Mouse (Mus musculus): ENCODE measurements at regions not wholly inside any gene's neighbourhood (a gene's known extent, or its start where the extent isn't known, plus 50 kb on each side); places are given as distances from the start of the nearest gene placed in this dataset.

DNA sequence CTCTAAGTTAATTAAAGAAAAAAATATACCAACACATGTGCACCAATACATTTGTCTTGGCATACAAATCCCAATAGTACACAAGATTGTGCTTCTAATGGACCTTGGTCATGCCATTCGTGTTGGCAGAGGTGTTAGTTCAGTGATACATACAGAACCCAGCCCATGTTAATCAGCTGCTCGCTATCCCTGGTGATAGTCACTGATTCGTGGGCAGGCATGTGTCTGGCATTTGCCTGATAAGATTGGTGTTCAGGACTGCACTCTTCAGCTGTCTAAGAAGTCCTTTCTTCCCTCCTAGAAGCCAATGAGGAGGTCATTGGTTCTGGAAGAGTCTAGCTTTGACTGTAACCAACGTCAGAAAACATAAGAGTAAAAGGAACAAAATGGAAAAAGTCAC, 99.7 kb upstream of the Tent5a start:
- no peaks in the 10 kb centered on the region for H3K27me3 ChIP-seq (ENCODE audit: insufficient read depth, low read length)
- no peak overlapping the region for H3K4me2 ChIP-seq
- no peaks in the 10 kb centered on the region for H3K36me3 ChIP-seq (ENCODE audit: insufficient read depth)
- WGBS = 73% methylated on average over 4 of the region's 4 CpGs
- H3K9me3 ChIP-seq (ENCODE audit: low read depth, low read length) = no peaks in the 10 kb centered on the region
- no peak overlapping the region for H3K4me3 ChIP-seq (ENCODE audit: low read depth, low read length)
- DNase-seq = no peak
- H3K27ac ChIP-seq (ENCODE audit: low read depth) = no peak overlapping the region
- ATAC-seq (ENCODE audit: insufficient read depth) = no peak
- TF ChIP-seq CTCF (IDR thresholded peaks at IDR 0.05; ENCODE audit: low read depth) = no peak
- H3K9ac ChIP-seq = no peak overlapping the region
- H3K4me1 ChIP-seq (ENCODE audit: insufficient read depth) = no peaks in the 10 kb centered on the region

DNA sequence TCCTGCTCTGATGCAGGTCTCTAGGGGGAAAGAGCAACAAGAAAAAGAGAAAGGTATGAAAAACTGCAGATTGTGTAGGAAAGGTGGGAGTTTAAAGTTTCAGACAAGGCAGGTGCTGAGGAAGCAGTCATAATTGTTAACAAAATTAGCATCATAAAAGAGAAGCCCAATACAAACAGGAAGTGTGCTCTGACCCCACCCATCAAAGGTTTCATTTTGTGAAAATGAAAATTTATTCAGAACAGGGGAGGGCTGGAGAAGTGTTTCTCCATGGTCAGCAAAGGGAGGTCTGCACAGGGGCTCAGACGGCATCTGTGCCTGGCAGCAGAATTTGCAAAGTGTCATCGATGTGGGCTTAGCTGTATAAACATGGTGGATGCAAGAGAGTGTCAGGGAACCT, 96.8 kb upstream of the Tent5a start:
- 41% methylated on average over 2 of the region's 2 CpGs for WGBS
- no peak overlapping the region for H3K9ac ChIP-seq
- no peak for DNase-seq
- H3K27ac ChIP-seq (ENCODE audit: low read depth) = no peak overlapping the region
- H3K9me3 ChIP-seq (ENCODE audit: low read depth, low read length) = no peaks in the 10 kb centered on the region
- H3K4me3 ChIP-seq (ENCODE audit: low read depth, low read length) = no peak overlapping the region
- no peaks in the 10 kb centered on the region for H3K36me3 ChIP-seq (ENCODE audit: insufficient read depth)
- no peak for ATAC-seq (ENCODE audit: insufficient read depth)
- no peaks in the 10 kb centered on the region for H3K4me1 ChIP-seq (ENCODE audit: insufficient read depth)
- H3K4me2 ChIP-seq = no peak overlapping the region
- TF ChIP-seq CTCF (IDR thresholded peaks at IDR 0.05; ENCODE audit: low read depth) = no peak
- no peaks in the 10 kb centered on the region for H3K27me3 ChIP-seq (ENCODE audit: insufficient read depth, low read length)

DNA sequence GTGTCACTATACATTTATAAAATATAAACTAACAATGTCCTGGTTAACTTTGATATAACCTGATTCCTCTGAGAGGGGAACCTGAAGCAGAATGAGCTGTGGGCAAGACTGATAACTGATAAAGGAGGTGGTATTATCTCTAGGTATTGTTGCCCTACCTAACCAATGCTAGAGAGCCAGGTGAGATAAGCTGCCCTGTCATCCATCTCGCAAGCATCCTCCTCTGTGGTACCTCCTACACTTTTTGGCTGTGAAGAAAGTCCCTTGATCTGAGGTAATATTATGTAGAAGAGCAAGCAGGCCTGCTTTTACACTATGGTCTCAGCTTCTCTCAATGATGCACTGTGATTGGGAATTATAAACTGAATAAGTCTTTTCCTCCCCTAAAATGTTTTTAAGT, 87.2 kb upstream of the Tent5a start:
- TF ChIP-seq CTCF (IDR thresholded peaks at IDR 0.05; ENCODE audit: low read depth) = no peak
- DNase-seq (no peak), ATAC-seq (ENCODE audit: insufficient read depth) (no peak)
- WGBS = 53% methylated on average over 1 of the region's 1 CpGs
- Histone ChIP-seq H3K4me2 (no peak overlapping the region), H3K36me3 (ENCODE audit: insufficient read depth) (no peaks in the 10 kb centered on the region), H3K4me3 (ENCODE audit: low read depth, low read length) (no peak overlapping the region), H3K27ac (ENCODE audit: low read depth) (no peak overlapping the region), H3K4me1 (ENCODE audit: insufficient read depth) (0 out of 2 replicates have a peak, but pooled peaks cover 3% of the 10 kb centered on the region), H3K9me3 (ENCODE audit: low read depth, low read length) (no peaks in the 10 kb centered on the region), H3K9ac (no peak overlapping the region), H3K27me3 (ENCODE audit: insufficient read depth, low read length) (no peaks in the 10 kb centered on the region)

DNA sequence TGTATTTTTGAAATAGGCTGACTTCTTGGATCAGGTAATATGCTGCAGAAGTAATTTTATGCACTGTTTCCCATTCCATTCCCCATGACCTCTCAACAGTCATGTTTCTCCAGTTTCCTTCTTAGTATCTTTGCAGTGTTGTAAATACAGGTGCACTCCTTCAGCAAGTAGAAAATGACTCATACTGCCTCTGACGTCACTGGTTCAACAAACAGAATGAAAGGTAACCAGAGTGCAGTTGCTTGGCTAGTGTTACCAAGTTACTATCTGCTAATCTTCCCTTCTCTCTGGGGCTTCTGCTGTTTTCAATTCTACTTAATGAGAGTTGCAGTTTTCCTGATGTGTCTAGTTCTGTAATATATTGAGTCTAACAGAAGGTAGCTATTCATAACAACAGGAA, 86.7 kb upstream of the Tent5a start:
- Histone ChIP-seq H3K36me3 (ENCODE audit: insufficient read depth) (no peaks in the 10 kb centered on the region), H3K4me3 (ENCODE audit: low read depth, low read length) (no peak overlapping the region), H3K27ac (ENCODE audit: low read depth) (no peak overlapping the region), H3K9ac (no peak overlapping the region), H3K4me1 (ENCODE audit: insufficient read depth) (0 out of 2 replicates have a peak, but pooled peaks cover 3% of the 10 kb centered on the region), H3K4me2 (no peak overlapping the region), H3K27me3 (ENCODE audit: insufficient read depth, low read length) (no peaks in the 10 kb centered on the region), H3K9me3 (ENCODE audit: low read depth, low read length) (no peaks in the 10 kb centered on the region)
- no peak for ATAC-seq (ENCODE audit: insufficient read depth)
- 8% methylated on average over 1 of the region's 1 CpGs for WGBS
- peak; percentile 40 for DNase-seq
- TF ChIP-seq CTCF (IDR thresholded peaks at IDR 0.05; ENCODE audit: low read depth) = no peak

DNA sequence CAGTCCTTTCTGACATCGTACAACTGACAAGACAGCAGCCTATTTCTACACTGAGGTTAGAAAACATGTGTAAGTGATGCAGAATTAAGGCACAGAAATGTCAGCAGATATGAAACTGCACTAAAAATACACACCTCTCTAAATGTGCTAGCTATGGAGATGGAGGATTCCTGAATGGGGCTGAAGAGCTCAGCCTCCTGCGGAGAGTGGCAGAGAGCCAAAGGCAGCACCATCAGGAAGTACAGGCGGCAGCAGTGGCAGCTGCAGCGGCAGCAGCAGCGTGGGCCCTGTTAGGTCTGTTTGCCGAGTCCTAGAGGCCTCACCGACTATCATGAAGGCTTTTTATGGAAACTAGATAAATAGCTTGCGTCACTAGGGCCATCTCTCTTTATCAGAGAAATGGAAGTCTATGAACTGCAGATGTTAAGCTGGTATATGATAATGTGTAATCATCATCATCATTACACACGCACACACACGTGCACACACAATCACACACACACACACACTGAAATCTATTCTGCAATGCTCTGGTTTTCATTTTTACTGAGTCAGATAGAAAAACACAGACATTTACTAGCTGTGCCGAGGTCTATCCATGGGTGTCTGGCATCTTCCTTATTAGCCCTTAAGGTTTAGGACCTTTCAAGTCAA, 83.6 kb upstream of the Tent5a start:
- H3K4me3 ChIP-seq (ENCODE audit: low read depth, low read length) = no peak overlapping the region
- TF ChIP-seq CTCF (IDR thresholded peaks at IDR 0.05; ENCODE audit: low read depth) = no peak
- WGBS = 25% methylated on average over 11 of the region's 11 CpGs
- H3K27ac ChIP-seq (ENCODE audit: low read depth) = no peak overlapping the region
- no peaks in the 10 kb centered on the region for H3K9me3 ChIP-seq (ENCODE audit: low read depth, low read length)
- H3K27me3 ChIP-seq (ENCODE audit: insufficient read depth, low read length) = no peaks in the 10 kb centered on the region
- ATAC-seq (ENCODE audit: insufficient read depth) (peak; percentile 86), DNase-seq (peak; percentile 77)
- no peaks in the 10 kb centered on the region for H3K36me3 ChIP-seq (ENCODE audit: insufficient read depth)
- H3K4me1 ChIP-seq (ENCODE audit: insufficient read depth) = 0 out of 2 replicates have a peak, but pooled peaks cover 3% of the 10 kb centered on the region
- peak overlapping the region; percentile 5; the same call in 1 of the 2 replicates for H3K4me2 ChIP-seq
- no peak overlapping the region for H3K9ac ChIP-seq

DNA sequence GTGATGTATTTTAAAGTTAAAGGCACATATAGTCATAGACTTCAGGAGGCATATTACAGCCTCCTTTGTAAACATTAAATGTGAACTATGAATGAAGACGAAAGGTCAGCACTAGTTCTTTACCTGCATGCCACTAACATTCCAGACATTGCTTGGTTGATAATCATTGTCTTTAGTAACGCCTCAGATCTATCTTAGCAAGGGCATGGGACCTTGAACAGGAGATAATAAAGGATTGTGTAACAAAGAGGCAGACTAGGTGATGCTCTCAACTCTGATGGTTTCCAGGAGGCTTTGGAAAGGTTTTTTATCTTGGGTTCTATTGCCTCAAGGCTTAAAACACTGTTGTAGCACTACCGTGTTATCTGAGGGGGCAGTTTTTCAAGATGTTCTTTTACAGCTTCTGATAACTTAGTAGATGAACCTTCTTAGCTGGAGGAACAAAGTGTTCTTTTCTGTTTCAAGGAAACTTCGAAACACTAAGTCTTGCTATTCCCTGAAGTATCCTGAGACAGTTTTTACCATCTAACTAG, 82.9 kb upstream of the Tent5a start:
- H3K4me2 ChIP-seq = no peak overlapping the region
- ATAC-seq (ENCODE audit: insufficient read depth) (no peak), DNase-seq (no peak)
- TF ChIP-seq CTCF (IDR thresholded peaks at IDR 0.05; ENCODE audit: low read depth) = no peak
- no peak overlapping the region for H3K9ac ChIP-seq
- H3K36me3 ChIP-seq (ENCODE audit: insufficient read depth) = no peaks in the 10 kb centered on the region
- 0 out of 2 replicates have a peak, but pooled peaks cover 3% of the 10 kb centered on the region for H3K4me1 ChIP-seq (ENCODE audit: insufficient read depth)
- no peaks in the 10 kb centered on the region for H3K27me3 ChIP-seq (ENCODE audit: insufficient read depth, low read length)
- H3K9me3 ChIP-seq (ENCODE audit: low read depth, low read length) = no peaks in the 10 kb centered on the region
- H3K4me3 ChIP-seq (ENCODE audit: low read depth, low read length) = no peak overlapping the region
- WGBS = 52% methylated on average over 4 of the region's 4 CpGs
- no peak overlapping the region for H3K27ac ChIP-seq (ENCODE audit: low read depth)

DNA sequence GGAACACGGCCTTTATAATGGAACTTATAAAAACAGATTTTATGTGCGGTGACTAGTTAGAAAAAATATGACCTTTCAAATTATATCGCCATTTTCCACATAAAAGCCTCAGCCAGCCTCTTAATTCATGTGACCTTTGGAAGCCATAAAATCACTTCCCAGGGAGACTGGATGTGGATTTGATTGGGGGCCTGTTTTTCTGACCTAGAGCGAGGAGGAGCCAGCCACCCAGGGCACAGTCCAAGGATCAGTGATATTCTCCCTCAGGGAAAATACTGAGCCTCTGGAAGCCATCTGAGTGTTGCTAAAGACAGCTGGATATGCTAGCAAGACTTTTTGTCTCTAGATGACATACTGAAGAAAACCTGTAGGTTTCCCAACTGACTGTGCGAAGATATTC, 81.3 kb upstream of the Tent5a start:
- whole genome bisulfite sequencing = 74% methylated on average over 5 of the region's 5 CpGs
- no peaks in the 10 kb centered on the region for H3K36me3 ChIP-seq (ENCODE audit: insufficient read depth)
- no peaks in the 10 kb centered on the region for H3K9me3 ChIP-seq (ENCODE audit: low read depth, low read length)
- no peak overlapping the region for H3K4me3 ChIP-seq (ENCODE audit: low read depth, low read length)
- H3K9ac ChIP-seq = no peak overlapping the region
- H3K27ac ChIP-seq (ENCODE audit: low read depth) = no peak overlapping the region
- H3K4me1 ChIP-seq (ENCODE audit: insufficient read depth) = 0 out of 2 replicates have a peak, but pooled peaks cover 3% of the 10 kb centered on the region
- no peak for ATAC-seq (ENCODE audit: insufficient read depth)
- no peak overlapping the region for H3K4me2 ChIP-seq
- DNase-seq = no peak
- TF ChIP-seq CTCF (IDR thresholded peaks at IDR 0.05; ENCODE audit: low read depth) = no peak
- no peaks in the 10 kb centered on the region for H3K27me3 ChIP-seq (ENCODE audit: insufficient read depth, low read length)

Measured in lung, embryonic 14.5 days (tissue).